Mouse (Mus musculus): Measurements from ENCODE around the gene Irak2. TPM values are rescaled to one million over a fixed set of nuclear protein-coding genes. Genes with fewer than 3 reads are reported as not detected.

Irak2 gene
- total and polyA plus RNA-seq, 3 experiments = 30.0 to 39.5 (median 32.5) TPM

DNA sequence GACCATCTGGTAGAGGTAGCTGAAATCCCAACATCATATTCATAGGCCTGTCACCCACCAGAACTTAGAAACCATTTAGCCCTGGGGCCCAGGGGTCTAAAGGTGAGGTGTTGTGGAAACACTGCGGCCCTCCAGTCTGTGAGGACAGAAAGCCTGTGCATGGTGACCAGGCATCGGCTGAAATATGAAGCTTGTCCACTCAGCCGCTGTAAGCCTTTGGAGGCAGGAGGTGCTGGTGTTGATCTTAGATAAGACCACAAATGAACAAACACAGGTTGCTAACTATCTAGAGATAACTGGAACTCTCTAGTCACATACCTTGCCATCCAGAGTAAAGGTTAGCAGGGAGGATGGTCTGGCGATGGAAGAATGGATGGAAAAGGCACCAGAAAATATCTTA lies 82.8 kb downstream of the Irak2 start:
- Histone ChIP-seq H3K4me1 (ENCODE audit: control insufficient read depth in 1 of 2, insufficient read depth in 2 of 2) (no peaks in the 10 kb centered on the region), H3K9ac (ENCODE audit: insufficient read depth, low read depth) (no peak overlapping the region), H3K4me3 (replicated peaks in 1 of 3; ENCODE audit: low read depth in 2 of 3, low read length in 2 of 3, poor library complexity in 1 of 3) (no peak overlapping the region), H3K36me3 (replicated peaks in 1 of 2; ENCODE audit: control insufficient read depth in 1 of 2, insufficient read depth in 1 of 2, low read length in 1 of 2) (peaks cover 73 to 98% of the 10 kb centered on the region in 2 experiments), H3K27ac (ENCODE audit: insufficient read depth, low read depth) (no peak overlapping the region), H3K4me2 (ENCODE audit: insufficient read depth, low read depth, poor library complexity, severe bottlenecking) (no peak overlapping the region), H3K79me2 (replicated peaks; ENCODE audit: control insufficient read depth, extremely low read depth, insufficient read depth, poor library complexity, severe bottlenecking) (no peaks in the 10 kb centered on the region), H3K9me3 (replicated peaks; ENCODE audit: low read length) (no peaks in the 10 kb centered on the region), H3K27me3 (replicated peaks) (no peaks in the 10 kb centered on the region)
- no peak for DNase-seq (ENCODE audit: extremely low read depth)
- dilution Hi-C loops (cut with MboI; ENCODE audit: extremely low pct_ligation_motif_present, extremely low pct_unique_long_range_greater_than_20kb, low sequenced_read_pairs) (no loop called here), in situ Hi-C loops (cut with MboI; ENCODE audit: low pct_ligation_motif_present, low pct_unique_long_range_greater_than_20kb, low sequenced_read_pairs) (no loop called here)
- TF ChIP-seq ZNF384 (IDR thresholded peaks at IDR 0.05; ENCODE audit: low read depth, low read length) = no peak
- no peak for TF ChIP-seq ELF1 (IDR thresholded peaks at IDR 0.05; ENCODE audit: low read depth, low read length)

DNA sequence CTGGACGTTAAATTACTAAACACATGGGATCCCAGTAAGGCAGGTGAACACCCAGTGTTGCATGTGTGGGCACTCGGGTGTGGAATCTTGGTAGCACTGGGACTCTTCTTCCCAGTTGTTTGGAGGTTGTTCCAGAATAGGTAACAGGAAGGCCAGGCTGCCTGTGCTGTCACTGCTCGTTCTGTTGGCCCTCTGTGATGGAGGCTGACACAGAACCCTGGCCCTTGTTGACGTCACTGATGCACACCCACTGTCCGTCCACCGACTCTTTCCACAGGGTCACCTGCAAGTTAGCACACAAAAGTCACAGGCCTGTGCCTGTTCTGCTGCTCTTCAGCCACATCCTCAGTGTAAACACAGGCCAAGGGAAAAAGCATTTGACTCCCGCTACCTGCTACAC lies 89.9 kb downstream of the Irak2 start:
- Histone ChIP-seq H3K9me3 (replicated peaks; ENCODE audit: low read length) (no peaks in the 10 kb centered on the region), H3K79me2 (replicated peaks; ENCODE audit: control insufficient read depth, extremely low read depth, insufficient read depth, poor library complexity, severe bottlenecking) (no peaks in the 10 kb centered on the region), H3K4me1 (ENCODE audit: control insufficient read depth in 1 of 2, insufficient read depth in 2 of 2) (no peaks in the 10 kb centered on the region), H3K4me3 (replicated peaks in 1 of 3; ENCODE audit: low read depth in 2 of 3, low read length in 2 of 3, poor library complexity in 1 of 3) (no peak overlapping the region), H3K9ac (ENCODE audit: insufficient read depth, low read depth) (no peak overlapping the region), H3K27me3 (replicated peaks) (no peaks in the 10 kb centered on the region), H3K4me2 (ENCODE audit: insufficient read depth, low read depth, poor library complexity, severe bottlenecking) (no peak overlapping the region), H3K36me3 (replicated peaks in 1 of 2; ENCODE audit: control insufficient read depth in 1 of 2, insufficient read depth in 1 of 2, low read length in 1 of 2) (peaks cover 74 to 98% of the 10 kb centered on the region in 2 experiments), H3K27ac (ENCODE audit: insufficient read depth, low read depth) (no peak overlapping the region)
- dilution Hi-C loops (cut with MboI; ENCODE audit: extremely low pct_ligation_motif_present, extremely low pct_unique_long_range_greater_than_20kb, low sequenced_read_pairs) = no loop called here
- TF ChIP-seq MAFK (IDR thresholded peaks at IDR 0.05; ENCODE audit: insufficient replicate concordance, low read length) = no peak
- no peak for TF ChIP-seq MAX (IDR thresholded peaks at IDR 0.05; ENCODE audit: low read length)
- no peak for TF ChIP-seq HCFC1 (IDR thresholded peaks at IDR 0.05; ENCODE audit: low read depth, low read length)
- TF ChIP-seq RAD21 (IDR thresholded peaks at IDR 0.05; ENCODE audit: low read depth, low read length) = no peak
- TF ChIP-seq POLR2AphosphoS2 (IDR thresholded peaks at IDR 0.05; ENCODE audit: low read depth, low read length) = no peak
- DNase-seq (ENCODE audit: extremely low read depth) = no peak
- in situ Hi-C loops (cut with MboI; ENCODE audit: low pct_ligation_motif_present, low pct_unique_long_range_greater_than_20kb, low sequenced_read_pairs) = no loop called here

GRCm38 (mm10) chr6:113731296-113731695 lies 93.0 kb downstream of the Irak2 start:
- in situ Hi-C loops (cut with MboI; ENCODE audit: low pct_ligation_motif_present, low pct_unique_long_range_greater_than_20kb, low sequenced_read_pairs) = no loop called here
- no peak for TF ChIP-seq TBP (conservative IDR thresholded peaks at IDR 0.05; ENCODE audit: low read depth, low read length)
- 0 out of 2 replicates have a peak, but pooled peaks have one; percentile 38 for TF ChIP-seq POLR2AphosphoS2 (IDR thresholded peaks at IDR 0.05; ENCODE audit: low read depth, low read length)
- no peak for TF ChIP-seq SIN3A (IDR thresholded peaks at IDR 0.05; ENCODE audit: low read length)
- H3K27ac ChIP-seq (ENCODE audit: insufficient read depth, low read depth) = no peak overlapping the region
- dilution Hi-C loops (cut with MboI; ENCODE audit: extremely low pct_ligation_motif_present, extremely low pct_unique_long_range_greater_than_20kb, low sequenced_read_pairs) = no loop called here
- no peaks in the 10 kb centered on the region for H3K9me3 ChIP-seq (replicated peaks; ENCODE audit: low read length)
- H3K4me3 ChIP-seq (replicated peaks in 1 of 3; ENCODE audit: low read depth in 2 of 3, low read length in 2 of 3, poor library complexity in 1 of 3) = no peak overlapping the region
- no peaks in the 10 kb centered on the region for H3K4me1 ChIP-seq (ENCODE audit: control insufficient read depth in 1 of 2, insufficient read depth in 2 of 2)
- no peak for DNase-seq (ENCODE audit: extremely low read depth)
- H3K79me2 ChIP-seq (replicated peaks; ENCODE audit: control insufficient read depth, extremely low read depth, insufficient read depth, poor library complexity, severe bottlenecking) = no peaks in the 10 kb centered on the region
- no peak overlapping the region for H3K9ac ChIP-seq (ENCODE audit: insufficient read depth, low read depth)
- no peaks in the 10 kb centered on the region for H3K27me3 ChIP-seq (replicated peaks)
- no peak overlapping the region for H3K4me2 ChIP-seq (ENCODE audit: insufficient read depth, low read depth, poor library complexity, severe bottlenecking)
- H3K36me3 ChIP-seq (replicated peaks in 1 of 2; ENCODE audit: control insufficient read depth in 1 of 2, insufficient read depth in 1 of 2, low read length in 1 of 2) = peaks cover 85 to 100% of the 10 kb centered on the region in 2 experiments
